Mouse (Mus musculus) skeletal muscle tissue, adult 2 months (tissue): ENCODE data around the gene Fancd2.

ENCODE experiments used
- DNase-seq: peaks from one replicate; pipeline ENCODE4 v3.0.0-alpha.2; 2012; ENCODE audit warnings: low read depth, low spot score

Fancd2 gene

DNA sequence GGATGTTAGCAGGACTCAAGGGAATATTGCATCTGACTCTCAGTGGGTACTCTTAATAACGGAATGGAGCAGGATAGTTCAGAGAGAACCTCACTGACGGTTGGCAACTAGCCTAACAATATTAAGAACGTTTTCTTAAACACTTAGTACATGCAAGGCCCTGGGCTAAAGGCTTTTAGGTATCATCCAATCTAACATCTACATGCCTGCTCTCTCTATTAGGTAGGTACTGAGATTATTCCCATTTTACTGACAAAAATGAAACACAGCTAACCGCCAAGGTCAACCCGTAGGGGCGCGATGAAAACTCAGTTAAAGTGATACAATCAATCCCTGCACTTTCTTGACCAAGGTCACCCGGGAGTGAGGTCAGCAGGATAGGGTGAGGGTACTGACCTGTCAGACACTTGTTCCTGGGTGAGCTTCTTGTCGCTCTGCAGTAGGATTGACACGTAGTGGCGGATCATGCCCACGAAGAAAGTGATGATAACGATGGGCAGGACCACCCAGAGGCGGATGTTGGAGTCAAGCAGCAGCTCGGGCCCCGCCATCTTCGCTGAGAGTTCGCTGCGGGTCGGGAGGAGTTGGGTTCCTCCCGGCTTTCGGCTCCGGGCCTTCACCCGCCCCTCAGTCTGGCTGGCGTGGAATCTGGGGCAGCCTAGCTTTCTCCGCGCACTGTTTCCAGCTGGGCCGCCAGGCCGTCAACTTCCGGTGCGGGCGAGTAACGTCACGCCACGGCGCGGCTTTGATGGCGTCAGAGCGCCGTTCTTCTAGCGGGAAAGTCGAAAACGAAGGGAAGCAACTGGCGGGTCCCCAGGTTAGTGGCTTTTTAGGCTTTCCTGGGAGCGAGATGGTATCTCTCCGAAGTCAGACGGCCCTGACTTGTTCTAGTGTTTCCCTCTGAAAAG lies at the start of gene Fancd2, which contains the start of gene Emc3:
Gene Fancd2 (plus strand): TSS at position 751 of the 908 bp plus-strand sequence.
Gene Emc3 (minus strand): TSS at position 721 of the 908 bp plus-strand sequence.
- DNase-seq, result peak; percentile 82

DNA sequence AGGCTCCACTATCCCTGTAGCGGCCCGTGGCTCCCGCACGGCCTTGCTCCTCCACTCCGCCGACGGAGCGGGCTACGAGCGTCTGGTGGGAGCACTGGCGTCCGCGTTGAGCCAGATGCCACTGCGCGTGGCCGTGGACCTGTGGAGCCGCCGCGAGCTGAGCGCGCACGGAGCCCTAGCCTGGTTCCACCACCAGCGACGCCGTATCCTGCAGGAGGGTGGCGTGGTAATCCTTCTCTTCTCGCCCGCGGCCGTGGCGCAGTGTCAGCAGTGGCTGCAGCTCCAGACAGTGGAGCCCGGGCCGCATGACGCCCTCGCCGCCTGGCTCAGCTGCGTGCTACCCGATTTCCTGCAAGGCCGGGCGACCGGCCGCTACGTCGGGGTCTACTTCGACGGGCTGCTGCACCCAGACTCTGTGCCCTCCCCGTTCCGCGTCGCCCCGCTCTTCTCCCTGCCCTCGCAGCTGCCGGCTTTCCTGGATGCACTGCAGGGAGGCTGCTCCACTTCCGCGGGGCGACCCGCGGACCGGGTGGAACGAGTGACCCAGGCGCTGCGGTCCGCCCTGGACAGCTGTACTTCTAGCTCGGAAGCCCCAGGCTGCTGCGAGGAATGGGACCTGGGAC lies 48.9 kb upstream of the Fancd2 start:
- DNase-seq, result peak; percentile 38

DNA sequence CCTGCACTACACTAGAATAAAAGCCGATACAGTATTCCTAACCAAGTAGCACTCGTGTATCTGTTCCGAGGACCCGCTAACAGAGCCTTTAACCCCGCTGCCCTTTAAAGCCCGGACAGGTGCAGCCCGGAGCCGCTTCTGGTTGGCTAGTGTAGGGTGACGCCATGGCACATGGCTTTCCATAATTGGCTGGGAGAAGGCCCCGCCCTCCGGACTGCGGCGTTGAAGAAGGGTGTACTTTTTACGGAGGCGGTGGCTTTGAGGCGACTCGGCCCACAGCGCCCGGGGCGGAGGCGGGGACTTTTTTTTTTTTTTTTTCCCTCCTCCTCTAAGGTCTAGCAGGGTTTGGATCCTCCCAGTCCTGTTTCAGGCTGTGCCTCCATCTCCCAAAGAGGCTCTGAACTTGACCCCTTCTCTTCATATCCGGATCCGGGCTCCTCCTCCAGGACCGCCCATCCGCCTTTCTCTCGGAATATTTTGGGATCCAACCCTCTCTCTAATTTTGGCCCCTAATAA lies 48.3 kb upstream of the Fancd2 start, which contains the start of gene Creld1:
Gene Creld1 (plus strand): TSS at position 198 of the 516 bp plus-strand sequence.
- peak; percentile 97 for DNase-seq

DNA sequence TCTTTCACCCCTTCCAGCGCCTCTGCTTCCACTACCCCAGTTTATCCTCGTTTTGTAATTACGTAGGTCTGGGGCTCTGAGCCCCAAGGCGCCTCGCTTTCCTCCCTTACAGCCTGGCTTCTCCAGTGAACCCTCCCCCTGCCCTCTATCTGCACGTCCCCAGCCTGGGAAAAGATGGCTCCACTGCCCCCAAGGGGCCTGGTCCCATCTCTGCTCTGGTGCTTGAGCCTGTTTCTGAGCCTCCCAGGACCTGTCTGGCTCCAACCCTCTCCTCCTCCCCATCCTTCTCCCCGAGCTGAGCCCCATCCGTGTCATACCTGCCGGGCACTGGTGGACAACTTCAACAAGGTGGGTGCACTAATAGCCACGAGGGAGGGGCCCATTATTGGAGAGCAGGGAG lies 47.8 kb upstream of the Fancd2 start:
- DNase-seq, result no peak

DNA sequence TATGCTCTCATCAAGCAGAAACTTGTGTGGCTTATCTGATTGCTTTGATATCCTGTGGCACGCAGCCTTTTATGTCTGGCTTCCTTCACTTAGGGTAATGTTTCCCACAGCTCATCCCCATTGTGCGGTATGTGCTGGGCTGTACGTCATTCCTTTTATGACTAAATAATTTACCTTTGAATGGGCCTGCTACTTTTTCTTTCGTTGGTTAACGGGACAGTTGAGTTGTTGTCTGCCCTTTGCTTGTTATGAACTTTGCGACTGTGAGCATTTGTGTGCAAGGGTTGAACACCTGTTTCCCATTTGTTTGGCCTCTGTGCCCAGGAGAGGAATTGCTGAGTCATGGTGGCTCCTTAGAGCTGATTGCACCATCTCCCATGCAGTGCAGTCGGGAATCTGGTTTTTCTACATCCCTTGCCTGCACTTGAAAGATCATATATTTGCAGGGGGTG lies 44.3 kb upstream of the Fancd2 start:
- DNase-seq, result peak; percentile 72

DNA sequence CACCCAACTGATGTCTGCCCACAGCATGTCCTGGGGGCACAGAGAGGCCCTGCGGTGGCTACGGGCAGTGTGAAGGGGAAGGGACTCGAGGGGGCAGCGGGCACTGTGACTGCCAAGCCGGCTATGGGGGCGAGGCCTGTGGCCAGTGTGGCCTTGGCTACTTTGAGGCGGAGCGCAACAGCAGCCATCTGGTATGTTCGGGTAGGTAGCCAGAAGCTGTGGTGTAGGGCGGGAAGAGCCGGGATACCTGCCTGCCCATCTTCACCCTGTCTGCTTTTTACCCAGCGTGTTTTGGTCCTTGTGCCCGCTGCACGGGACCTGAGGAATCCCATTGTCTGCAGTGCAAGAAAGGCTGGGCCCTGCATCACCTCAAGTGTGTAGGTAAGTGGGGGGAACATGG lies 42.1 kb upstream of the Fancd2 start:
- no peak for DNase-seq

DNA sequence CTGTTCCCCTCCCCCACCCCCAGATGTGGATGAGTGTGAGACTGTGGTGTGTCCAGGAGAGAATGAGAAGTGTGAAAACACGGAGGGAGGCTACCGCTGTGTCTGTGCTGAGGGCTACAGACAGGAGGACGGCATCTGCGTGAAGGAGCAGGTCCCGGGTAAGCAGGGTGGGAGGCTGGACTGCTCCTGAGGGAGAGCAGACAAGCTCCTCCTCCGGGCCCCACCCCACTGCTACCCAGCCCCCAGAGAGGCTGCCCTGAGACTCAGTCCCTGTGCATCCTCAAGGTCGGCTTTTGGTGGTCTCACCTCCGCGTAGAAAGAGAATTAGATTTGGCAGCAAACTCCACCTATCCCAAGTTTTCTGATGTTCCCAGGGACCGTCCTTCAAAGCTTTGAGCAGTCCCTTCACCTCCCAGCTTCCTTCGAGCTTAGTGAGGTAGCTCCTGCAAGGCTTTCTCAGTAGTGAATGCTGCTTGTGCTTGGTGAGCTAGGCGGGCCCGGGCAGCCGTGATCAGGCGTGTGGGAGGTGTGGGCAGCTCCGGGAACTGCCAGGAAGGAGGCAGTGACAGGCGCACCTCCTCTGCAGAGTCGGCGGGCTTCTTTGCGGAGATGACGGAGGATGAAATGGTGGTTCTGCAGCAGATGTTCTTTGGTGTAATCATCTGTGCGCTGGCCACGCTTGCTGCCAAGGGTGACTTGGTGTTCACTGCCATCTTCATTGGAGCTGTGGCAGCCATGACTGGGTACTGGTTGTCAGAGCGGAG lies 39.2 kb upstream of the Fancd2 start:
- no peak for DNase-seq

DNA sequence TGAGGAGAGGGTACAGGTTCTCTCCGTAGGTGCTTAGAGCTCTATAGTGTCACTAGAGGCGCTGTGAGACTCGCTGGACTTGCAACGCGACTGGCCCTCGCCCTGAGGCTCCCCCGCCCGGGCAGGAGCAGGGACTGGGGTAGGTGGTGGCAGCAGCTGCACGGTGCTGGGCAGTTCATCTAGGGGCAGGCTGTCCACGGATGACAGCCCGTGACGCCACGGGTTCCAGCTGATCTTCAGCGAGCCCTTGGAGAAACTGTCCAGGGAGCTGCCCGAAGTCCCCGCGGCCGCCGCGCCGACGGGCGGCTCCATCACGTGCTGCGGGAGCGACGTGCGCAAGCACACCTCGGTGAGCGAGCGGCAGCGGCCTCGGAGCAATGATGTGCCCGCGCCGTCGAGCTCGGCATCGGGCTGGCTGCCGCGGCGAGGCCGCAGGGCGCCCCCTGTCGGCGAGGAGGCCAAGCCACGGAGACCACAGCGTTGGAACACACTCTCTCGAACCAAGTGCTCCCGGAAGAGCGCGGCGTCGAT lies 37.2 kb upstream of the Fancd2 start:
- peak; percentile 67 for DNase-seq

DNA sequence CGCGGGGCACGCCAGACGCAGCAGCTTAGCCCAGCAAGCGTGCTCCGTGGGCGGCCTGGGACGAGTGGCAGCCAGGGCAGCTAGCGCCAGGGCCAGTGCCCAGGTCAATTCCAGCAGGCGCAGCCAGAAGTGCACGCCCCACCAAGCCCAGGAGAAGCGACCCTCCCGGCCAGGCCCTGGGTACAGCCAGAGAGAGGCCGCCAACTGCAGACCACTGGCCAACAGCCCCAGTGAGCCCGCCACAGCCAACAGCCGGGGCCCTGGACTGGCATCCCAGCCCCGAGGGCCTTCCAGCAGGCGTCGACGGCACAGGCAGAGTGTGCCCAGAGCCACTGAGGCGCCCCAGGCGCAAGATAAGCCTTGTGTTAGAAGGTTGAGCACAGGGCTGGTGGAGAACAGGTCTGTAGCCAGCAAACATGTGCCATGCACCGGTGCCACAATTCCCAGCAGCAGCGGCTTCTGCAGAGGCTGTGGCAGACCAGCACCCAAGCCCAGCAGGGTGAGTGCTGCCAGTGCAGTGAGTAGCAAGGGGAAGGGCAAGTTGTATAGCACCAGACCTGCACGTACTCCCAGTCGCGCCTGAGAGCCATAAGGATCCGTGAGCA lies 36.3 kb upstream of the Fancd2 start:
- no peak for DNase-seq

DNA sequence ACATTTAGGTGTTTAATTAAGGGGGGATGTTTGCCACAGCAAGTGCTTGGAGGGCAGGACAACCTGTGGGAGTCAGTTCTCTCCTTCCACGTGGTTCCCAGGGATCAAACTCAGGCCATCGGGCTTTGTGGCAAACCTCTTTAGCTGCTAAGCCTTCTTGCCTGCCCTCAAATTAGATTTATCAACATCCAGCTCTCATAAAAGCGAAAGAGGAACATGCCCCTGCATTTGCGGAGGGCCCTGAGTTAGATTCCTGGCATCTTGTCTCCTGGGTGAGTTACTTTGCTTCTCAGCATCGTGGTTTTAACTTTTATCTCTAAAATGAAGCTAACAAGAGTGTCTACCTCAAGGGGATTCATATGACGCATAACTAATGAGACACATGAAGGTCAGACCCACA lies 32.1 kb upstream of the Fancd2 start:
- no peak for DNase-seq

DNA sequence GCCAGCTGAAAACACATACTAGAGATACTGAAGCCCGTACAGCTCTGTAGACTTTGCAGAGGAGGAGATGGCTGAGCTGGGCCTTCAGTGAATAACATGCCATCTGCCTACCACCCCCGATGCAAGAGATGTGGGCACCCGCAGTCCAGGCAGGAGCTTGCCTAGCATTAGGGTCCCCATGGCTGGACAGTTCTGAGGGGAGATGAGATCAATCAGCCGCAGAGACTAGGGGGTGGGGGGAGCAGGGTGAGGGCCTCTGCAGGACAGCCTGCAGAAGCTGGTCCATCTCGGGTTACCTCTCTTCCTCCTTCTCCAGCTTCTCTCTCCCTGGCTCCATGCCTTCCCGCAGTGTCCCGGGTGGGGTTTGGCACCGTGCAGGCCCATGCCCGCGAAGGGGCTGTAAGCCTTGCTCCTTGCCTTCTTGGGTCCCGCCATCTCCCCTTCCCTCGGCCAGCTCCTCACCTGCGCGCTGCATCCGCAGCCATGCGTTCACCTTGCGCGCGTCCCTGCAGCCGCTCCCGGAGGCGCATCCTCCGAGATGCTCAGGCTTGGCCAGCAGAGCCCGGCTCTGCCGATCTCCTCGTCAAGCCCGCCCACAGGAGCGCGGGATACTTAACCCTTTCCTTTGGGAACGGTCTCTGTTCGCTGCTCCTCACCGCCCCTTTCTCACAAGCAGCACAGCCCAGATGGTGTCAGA lies 29.9 kb upstream of the Fancd2 start, which contains the start of gene Prrt3:
Gene Prrt3 (minus strand): TSS at position 544 of the 697 bp plus-strand sequence.
- DNase-seq, result no peak

DNA sequence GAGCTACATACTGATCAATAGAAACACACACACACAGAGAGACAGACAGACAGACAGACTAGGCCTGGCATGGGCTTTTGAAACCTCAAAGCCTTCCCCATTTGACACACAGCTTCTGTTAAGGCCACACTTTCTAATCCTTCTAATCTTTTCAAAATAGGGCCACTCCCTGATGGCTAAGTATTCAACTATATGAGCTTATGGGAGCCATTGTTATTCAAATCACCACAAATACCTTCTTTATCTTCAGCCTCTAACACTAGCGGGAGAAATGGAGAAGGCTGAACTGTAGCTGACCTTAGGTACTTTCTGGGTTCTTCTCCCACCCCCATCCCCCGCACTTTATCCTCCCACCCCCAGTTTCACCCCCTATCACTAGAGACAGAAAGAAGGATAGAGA lies 28.7 kb upstream of the Fancd2 start:
- no peak for DNase-seq

DNA sequence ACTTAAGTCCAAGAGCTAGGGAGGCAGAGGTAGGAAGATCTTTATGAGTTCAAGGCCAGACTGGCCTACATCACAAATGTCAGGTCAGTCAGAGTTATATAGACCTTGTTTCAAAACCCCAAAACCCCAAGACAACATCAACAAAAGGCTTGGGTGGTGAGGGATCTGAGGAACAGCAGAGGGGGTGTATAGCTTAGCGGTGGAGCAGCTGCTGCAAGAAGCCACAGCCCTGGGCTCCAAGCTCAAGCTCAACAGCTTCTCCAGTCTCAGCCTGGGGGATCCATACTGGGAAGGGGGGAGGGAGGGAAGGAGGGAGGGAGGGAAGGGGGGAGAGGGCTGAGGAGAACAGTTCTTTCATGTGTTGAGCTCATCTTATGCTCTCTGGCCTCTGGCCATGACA lies 25.8 kb upstream of the Fancd2 start:
- DNase-seq, result no peak

DNA sequence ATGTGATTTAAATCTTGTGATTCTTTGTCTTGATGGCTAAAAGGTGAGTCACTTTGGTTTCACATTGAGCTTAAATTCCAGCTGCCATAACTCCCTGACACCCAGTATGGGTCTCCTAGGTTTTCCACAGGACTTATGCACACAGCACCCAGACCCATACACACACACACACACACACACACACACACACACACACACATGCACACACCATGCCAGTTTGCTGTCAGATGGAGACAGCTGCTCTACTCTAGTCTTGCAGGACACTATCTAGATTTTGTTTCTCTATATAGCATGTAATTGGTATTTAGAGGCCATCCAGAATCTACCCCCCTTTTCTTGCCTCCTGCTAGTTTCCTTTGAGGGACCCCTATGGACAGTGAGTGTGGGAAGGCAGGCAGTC lies 24.4 kb upstream of the Fancd2 start:
- no peak for DNase-seq

DNA sequence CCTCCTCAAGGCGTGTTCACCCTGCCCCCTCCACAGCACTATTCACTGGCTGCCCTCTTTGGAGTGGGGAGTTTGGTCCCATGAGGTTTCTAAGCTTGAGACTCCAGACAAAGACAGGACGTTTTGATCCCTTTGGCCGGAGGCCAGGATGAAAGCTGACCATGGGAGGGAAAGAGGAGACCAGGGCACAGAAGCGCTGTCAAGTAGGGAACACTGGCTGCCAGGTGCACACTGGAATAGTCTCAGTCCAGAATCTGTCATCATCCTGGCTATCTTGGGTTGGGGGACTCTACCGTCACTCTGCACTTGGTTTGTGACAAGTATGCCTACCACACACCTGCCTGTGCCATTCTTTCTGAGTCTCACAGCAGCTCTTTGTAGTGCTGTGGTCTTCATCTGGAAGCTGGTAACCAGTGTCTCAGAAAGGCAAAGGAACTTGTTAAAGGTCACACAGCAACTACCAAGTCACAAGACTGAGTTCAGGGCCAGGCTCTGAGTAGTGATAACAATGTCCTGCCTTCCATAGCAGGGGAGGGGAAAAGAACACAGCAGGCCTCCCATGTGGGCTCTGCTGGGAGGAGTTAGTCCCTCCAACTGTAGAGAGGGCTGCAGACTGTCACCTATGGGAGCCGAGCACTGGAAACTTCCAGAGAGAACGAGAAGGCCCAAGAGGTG lies 23.1 kb upstream of the Fancd2 start:
- DNase-seq, result peak; percentile 80

DNA sequence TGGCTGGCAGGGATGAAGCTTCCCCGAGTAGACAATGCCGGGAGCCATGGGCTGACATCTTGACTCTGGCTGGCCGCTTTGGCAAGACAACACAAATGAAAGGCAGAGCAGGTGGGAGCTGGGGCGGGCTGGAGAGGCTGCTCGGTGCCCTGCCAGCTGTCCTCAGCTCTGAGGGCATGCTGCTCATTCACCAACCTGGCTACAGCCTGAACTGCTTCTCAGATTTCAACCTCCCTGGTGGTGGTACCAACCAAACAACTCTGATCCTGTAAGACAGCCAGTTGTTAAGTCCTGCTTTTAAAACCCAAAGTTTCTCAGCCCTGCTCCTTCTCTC lies 22.6 kb upstream of the Fancd2 start:
- DNase-seq, result peak; percentile 75

DNA sequence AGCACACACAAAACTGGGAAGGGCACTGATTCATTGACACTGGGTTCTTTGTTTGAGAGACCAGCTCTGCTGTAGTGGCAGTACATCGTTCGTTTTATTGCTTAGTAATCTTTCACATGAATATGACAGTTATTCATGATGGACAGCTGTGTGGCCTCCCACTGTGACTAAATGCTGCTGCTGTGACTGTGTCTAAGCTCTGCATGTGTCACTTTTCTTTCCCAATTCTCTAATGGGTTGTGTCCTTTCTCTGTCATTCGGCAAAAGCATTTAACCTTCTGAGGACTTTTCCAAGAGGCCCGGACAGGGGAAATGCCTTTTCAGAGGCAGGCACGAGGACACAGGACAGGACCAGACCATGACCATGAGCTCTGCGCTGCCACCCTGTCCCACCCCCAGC lies 17.5 kb upstream of the Fancd2 start:
- no peak for DNase-seq

DNA sequence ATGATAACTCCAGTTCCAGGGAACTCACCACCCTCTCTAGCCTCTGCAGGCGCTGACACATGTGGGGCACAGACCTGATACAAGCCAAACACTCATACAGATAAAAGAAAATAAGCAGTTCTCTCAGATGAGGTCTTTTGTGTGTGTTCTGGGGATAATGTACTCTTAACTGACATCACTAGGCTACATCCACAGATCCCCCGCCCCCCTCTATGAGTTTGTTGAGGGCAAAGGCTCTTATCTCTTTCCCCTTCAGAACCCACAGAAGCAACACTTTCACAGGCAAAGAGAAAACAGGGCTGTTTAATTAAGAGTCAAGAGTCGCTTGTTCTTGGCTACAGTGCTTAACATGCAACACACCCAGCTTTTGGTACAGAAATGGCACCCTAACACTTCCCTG lies 16.9 kb upstream of the Fancd2 start:
- no peak for DNase-seq

DNA sequence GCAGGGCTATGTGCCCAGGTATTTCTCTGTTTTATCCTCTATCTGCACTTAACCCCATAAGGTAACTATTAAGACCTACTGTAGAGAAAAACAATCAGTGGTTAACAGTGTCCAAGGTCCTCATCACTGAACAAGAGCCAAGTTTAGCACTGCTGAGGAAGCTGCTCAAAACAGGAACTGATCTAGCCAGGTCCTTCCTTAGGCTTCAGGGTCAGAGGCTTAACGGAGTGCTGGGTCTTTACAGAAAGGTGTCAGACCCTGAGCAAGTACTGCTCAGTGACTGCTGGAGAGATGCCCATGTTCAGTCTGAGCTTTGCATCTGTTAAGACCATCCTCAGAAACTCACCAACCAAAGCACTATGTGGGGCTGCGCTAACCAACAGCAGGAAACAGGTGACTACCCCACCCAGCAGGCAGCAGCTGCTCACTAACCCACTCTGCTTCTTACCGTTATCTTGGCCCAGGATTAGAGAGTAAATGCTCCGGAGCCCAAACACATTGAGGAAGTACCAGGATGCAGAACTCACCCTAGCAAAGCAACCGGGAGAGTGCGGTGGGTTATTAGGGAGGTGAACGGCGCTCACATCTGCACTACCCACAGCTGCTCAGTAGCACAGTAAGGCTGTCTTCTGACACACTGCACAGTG lies 13.9 kb upstream of the Fancd2 start:
- DNase-seq, result no peak
